Mouse (Mus musculus): ENCODE data around the gene Naxd. TPM values are rescaled to one million over a fixed set of nuclear protein-coding genes. Genes with fewer than 3 reads are reported as not detected.

Gene Naxd
- total and polyA plus RNA-seq, 3 experiments = 39.7 to 57.1 (median 50.1) TPM

DNA sequence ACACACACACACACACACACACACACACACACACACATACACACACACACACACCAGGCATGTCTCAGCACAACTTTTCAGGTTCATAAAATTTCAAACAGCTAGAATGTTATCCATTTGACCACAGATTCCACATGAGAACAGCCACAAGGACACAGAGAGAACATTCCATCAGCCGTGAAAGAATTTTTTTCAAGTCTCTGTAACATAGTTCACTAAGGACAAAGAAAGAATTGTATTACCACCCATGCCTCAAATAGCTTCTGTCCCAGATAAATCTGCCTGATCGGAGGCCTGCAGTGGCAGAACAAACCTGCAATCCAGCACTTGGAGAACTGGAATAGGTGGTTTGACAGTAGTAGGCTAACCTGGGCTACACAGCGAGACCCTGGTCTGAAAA, 40.0 kb upstream of the Naxd start:
- peaks cover 2% of the 10 kb centered on the region for H3K79me2 ChIP-seq (replicated peaks; ENCODE audit: control insufficient read depth, extremely low read depth, insufficient read depth, poor library complexity, severe bottlenecking)
- no peak overlapping the region for H3K4me2 ChIP-seq (ENCODE audit: insufficient read depth, low read depth, poor library complexity, severe bottlenecking)
- no peak for TF ChIP-seq UBTF (IDR thresholded peaks at IDR 0.05; ENCODE audit: low read depth, low read length)
- TF ChIP-seq E2F4 (IDR thresholded peaks at IDR 0.05; ENCODE audit: insufficient replicate concordance, low read depth, low read length) = no peak
- no peak for TF ChIP-seq MEF2A (IDR thresholded peaks at IDR 0.05; ENCODE audit: borderline replicate concordance, low read depth, low read length)
- no peak for TF ChIP-seq POLR2A (IDR thresholded peaks at IDR 0.05; ENCODE audit: low read depth, low read length)
- TF ChIP-seq CTCF (conservative IDR thresholded peaks at IDR 0.05 in 1 of 2, IDR thresholded peaks at IDR 0.05 in 1 of 2; ENCODE audit: low read depth in 2 of 2, low read length in 2 of 2) = no peak
- TF ChIP-seq JUND (conservative IDR thresholded peaks at IDR 0.05; ENCODE audit: low read depth, low read length) = no peak
- TF ChIP-seq MXI1 (IDR thresholded peaks at IDR 0.05; ENCODE audit: low read depth, low read length) = no peak
- no peak for TF ChIP-seq TBP (conservative IDR thresholded peaks at IDR 0.05; ENCODE audit: low read depth, low read length)
- TF ChIP-seq JUN (IDR thresholded peaks at IDR 0.05; ENCODE audit: insufficient read depth, low read depth, low read length) = no peak
- TF ChIP-seq EP300 (IDR thresholded peaks at IDR 0.05; ENCODE audit: low read length) = no peak
- no peak for TF ChIP-seq RCOR1 (conservative IDR thresholded peaks at IDR 0.05; ENCODE audit: low read depth, low read length)
- no peak for TF ChIP-seq PAX5 (IDR thresholded peaks at IDR 0.05; ENCODE audit: low read length)
- no peak for TF ChIP-seq IRF4 (IDR thresholded peaks at IDR 0.05; ENCODE audit: low read depth, low read length)
- no peak for TF ChIP-seq NELFE (IDR thresholded peaks at IDR 0.05; ENCODE audit: low read depth, low read length)
- peaks cover 10% of the 10 kb centered on the region for H3K9me3 ChIP-seq (replicated peaks; ENCODE audit: low read length)
- H3K27ac ChIP-seq (ENCODE audit: insufficient read depth, low read depth) = no peak overlapping the region
- no peak overlapping the region for H3K9ac ChIP-seq (ENCODE audit: insufficient read depth, low read depth)
- H3K27me3 ChIP-seq (replicated peaks) = no peaks in the 10 kb centered on the region
- peaks cover 7 to 25% of the 10 kb centered on the region in 2 experiments for H3K36me3 ChIP-seq (replicated peaks in 1 of 2; ENCODE audit: control insufficient read depth in 1 of 2, insufficient read depth in 1 of 2, low read length in 1 of 2)
- no peak for DNase-seq (ENCODE audit: extremely low read depth)
- H3K4me3 ChIP-seq (replicated peaks in 1 of 3; ENCODE audit: low read depth in 2 of 3, low read length in 2 of 3, poor library complexity in 1 of 3) = no peak overlapping the region
- H3K4me1 ChIP-seq (ENCODE audit: control insufficient read depth in 1 of 2, insufficient read depth in 2 of 2) = peaks cover 59 to 73% of the 10 kb centered on the region in 2 experiments
- dilution Hi-C loops (cut with MboI; ENCODE audit: extremely low pct_ligation_motif_present, extremely low pct_unique_long_range_greater_than_20kb, low sequenced_read_pairs) (no loop called here), in situ Hi-C loops (cut with MboI; ENCODE audit: low pct_ligation_motif_present, low pct_unique_long_range_greater_than_20kb, low sequenced_read_pairs) (loop anchor here (10.0 kb wide), 1 partner anchor 158 kb away; no protein-coding TSS in a partner anchor)

DNA sequence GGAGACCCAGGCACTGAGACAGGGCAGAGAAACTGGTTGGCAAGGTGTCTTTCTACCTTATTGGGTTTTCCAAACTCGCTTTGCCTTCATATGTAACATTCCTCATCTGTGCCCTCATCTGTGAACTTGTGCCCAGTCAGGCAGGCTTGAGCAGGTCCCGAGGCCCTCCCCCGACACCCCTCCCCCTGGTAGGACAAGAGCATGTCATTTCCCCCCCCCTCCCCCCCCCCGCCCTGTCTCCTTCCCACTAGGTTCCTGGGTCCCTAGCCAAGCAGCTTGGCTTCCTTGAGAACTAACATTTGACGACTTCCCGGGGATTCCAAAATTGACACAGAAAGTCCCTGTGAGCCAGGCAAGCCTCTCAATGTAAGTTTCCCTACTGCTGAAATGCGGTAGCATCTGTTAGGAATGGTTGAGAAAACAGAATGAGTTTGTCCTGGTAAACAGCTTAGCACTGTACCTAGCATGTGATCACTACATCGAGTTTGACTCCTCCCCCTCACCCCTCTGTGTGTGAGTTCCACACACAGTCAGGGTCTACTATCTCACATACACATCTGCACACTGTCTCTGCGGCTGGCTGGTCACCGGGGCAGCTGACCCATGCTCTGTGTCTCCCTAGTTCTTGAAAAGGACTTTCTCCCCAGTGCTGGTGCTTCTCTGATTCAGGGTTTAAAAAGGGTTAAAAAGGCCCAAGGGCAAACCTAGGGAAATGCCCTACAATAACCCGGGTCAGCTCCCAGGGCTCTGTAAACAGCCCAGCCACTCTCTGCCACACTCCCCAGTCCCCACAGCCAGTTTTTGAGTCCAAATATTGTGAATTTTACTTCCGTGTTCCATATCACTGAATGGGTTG, 39.1 kb upstream of the Naxd start:
- dilution Hi-C loops (cut with MboI; ENCODE audit: extremely low pct_ligation_motif_present, extremely low pct_unique_long_range_greater_than_20kb, low sequenced_read_pairs) = no loop called here
- peaks cover 60 to 73% of the 10 kb centered on the region in 2 experiments for H3K4me1 ChIP-seq (ENCODE audit: control insufficient read depth in 1 of 2, insufficient read depth in 2 of 2)
- H3K27ac ChIP-seq (ENCODE audit: insufficient read depth, low read depth) = peak overlapping the region; percentile 63; the same call in 1 of the 2 replicates
- peaks cover 6% of the 10 kb centered on the region for H3K79me2 ChIP-seq (replicated peaks; ENCODE audit: control insufficient read depth, extremely low read depth, insufficient read depth, poor library complexity, severe bottlenecking)
- H3K9ac ChIP-seq (ENCODE audit: insufficient read depth, low read depth) = no peak overlapping the region
- no peak for TF ChIP-seq SIN3A (IDR thresholded peaks at IDR 0.05; ENCODE audit: low read length)
- TF ChIP-seq IRF4 (IDR thresholded peaks at IDR 0.05; ENCODE audit: low read depth, low read length) = 0 out of 2 replicates have a peak, but pooled peaks have one; percentile 8
- TF ChIP-seq ELF1 (IDR thresholded peaks at IDR 0.05; ENCODE audit: low read depth, low read length) = no peak
- TF ChIP-seq CHD2 (IDR thresholded peaks at IDR 0.05; ENCODE audit: low read length) = no peak
- TF ChIP-seq TCF12 (IDR thresholded peaks at IDR 0.05; ENCODE audit: low read depth, low read length) = no peak
- no peak for TF ChIP-seq EP300 (IDR thresholded peaks at IDR 0.05; ENCODE audit: low read length)
- TF ChIP-seq ZKSCAN1 (IDR thresholded peaks at IDR 0.05; ENCODE audit: borderline replicate concordance, low read depth, low read length) = no peak
- no peak for DNase-seq (ENCODE audit: extremely low read depth)
- no peaks in the 10 kb centered on the region for H3K27me3 ChIP-seq (replicated peaks)
- H3K36me3 ChIP-seq (replicated peaks in 1 of 2; ENCODE audit: control insufficient read depth in 1 of 2, insufficient read depth in 1 of 2, low read length in 1 of 2) = peaks cover 7 to 25% of the 10 kb centered on the region in 2 experiments
- no peak overlapping the region for H3K4me3 ChIP-seq (replicated peaks in 1 of 3; ENCODE audit: low read depth in 2 of 3, low read length in 2 of 3, poor library complexity in 1 of 3)
- in situ Hi-C loops (cut with MboI; ENCODE audit: low pct_ligation_motif_present, low pct_unique_long_range_greater_than_20kb, low sequenced_read_pairs) = loop anchor here (10.0 kb wide), 1 partner anchor 157 kb away; no protein-coding TSS in a partner anchor
- H3K4me2 ChIP-seq (ENCODE audit: insufficient read depth, low read depth, poor library complexity, severe bottlenecking) = no peak overlapping the region
- H3K9me3 ChIP-seq (replicated peaks; ENCODE audit: low read length) = peaks cover 10% of the 10 kb centered on the region
